Mouse (Mus musculus): ENCODE measurements at regions not wholly inside any gene's neighbourhood (a gene's known extent, or its start where the extent isn't known, plus 50 kb on each side); places are given as distances from the start of the nearest gene placed in this dataset.

DNA sequence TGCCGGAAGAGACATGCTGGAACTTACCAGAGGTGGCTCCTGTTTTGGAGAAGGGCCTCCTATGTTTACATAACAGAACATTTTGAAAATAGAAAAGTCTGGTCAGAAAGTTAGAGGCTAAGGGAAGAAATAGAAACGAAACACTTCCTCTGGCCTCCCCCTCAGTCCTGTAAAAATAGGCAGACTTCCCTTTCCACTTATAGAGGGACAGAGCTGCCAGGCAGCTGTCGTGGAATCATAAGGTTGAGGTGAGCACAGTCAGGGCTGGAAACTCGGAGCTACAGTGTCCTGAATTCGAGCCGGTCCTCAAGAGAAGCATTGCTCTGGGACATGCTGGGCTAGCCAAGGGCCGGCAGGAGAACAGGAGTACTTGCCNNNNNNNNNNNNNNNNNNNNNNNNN lies 94.0 kb upstream of the Egr2 start:
- Histone ChIP-seq H3K27me3 (no peaks in the 10 kb centered on the region), H3K4me2 (no peak overlapping the region), H3K9me3 (no peaks in the 10 kb centered on the region), H3K4me1 (replicated peaks) (no peaks in the 10 kb centered on the region), H3K9ac (no peak overlapping the region), H3K36me3 (no peaks in the 10 kb centered on the region), H3K4me3 (no peak overlapping the region), H3K27ac (no peak overlapping the region)
- WGBS: 75% methylated on average over 7 of the region's 7 CpGs
- ATAC-seq (ENCODE audit: low FRiP score): no peak

DNA sequence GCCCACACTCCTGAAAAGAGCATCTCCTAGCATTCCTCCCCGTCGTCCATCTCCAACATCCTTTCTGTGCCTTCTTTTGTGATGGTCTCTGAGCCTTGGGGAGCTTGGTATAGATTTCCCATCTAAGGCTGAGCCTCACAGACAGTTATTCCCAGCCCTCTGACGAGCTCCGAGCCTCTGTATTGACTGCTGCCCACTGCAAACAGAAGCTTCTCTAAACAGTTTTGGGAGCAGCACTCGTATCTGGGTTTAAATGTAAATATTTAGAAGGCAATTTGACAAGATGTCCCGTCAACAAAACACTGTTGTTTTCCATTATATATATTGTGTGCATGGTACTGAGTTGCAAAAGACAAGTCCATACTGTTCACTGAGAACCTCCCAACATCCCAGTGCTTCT lies 86.4 kb upstream of the Egr2 start:
- Histone ChIP-seq H3K9ac (no peak overlapping the region), H3K27ac (no peak overlapping the region), H3K4me3 (no peak overlapping the region), H3K27me3 (no peaks in the 10 kb centered on the region), H3K36me3 (no peaks in the 10 kb centered on the region), H3K4me2 (no peak overlapping the region), H3K9me3 (no peaks in the 10 kb centered on the region), H3K4me1 (replicated peaks) (no peaks in the 10 kb centered on the region)
- ATAC-seq (ENCODE audit: low FRiP score): no peak
- WGBS: 85% methylated on average over 6 of the region's 6 CpGs

DNA sequence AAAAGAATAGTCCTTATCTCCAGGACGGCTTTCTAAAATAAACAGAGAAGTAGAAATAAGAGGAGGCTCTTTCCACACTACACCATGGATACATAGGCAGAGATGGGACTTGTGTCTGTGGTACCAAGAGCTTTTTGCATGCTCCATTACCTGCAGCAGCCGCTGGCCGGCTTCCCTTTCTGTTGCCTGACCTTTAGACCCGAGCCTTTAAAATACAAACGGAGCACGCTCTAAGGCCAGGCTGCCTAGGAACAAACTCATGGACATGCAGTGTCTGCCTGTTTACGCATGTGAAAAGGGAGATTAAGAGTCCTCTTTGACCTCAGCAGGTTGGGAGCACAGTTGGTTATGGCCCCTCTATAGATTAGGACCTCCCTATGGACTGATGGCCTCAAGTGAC lies 81.1 kb upstream of the Egr2 start:
- H3K27me3 ChIP-seq: no peaks in the 10 kb centered on the region
- ATAC-seq (ENCODE audit: low FRiP score): no peak
- no peaks in the 10 kb centered on the region for H3K9me3 ChIP-seq
- no peaks in the 10 kb centered on the region for H3K36me3 ChIP-seq
- no peak overlapping the region for H3K27ac ChIP-seq
- H3K4me1 ChIP-seq (replicated peaks): peaks cover 5% of the 10 kb centered on the region
- no peak overlapping the region for H3K9ac ChIP-seq
- no peak overlapping the region for H3K4me2 ChIP-seq
- WGBS: 19% methylated on average over 7 of the region's 7 CpGs
- no peak overlapping the region for H3K4me3 ChIP-seq

DNA sequence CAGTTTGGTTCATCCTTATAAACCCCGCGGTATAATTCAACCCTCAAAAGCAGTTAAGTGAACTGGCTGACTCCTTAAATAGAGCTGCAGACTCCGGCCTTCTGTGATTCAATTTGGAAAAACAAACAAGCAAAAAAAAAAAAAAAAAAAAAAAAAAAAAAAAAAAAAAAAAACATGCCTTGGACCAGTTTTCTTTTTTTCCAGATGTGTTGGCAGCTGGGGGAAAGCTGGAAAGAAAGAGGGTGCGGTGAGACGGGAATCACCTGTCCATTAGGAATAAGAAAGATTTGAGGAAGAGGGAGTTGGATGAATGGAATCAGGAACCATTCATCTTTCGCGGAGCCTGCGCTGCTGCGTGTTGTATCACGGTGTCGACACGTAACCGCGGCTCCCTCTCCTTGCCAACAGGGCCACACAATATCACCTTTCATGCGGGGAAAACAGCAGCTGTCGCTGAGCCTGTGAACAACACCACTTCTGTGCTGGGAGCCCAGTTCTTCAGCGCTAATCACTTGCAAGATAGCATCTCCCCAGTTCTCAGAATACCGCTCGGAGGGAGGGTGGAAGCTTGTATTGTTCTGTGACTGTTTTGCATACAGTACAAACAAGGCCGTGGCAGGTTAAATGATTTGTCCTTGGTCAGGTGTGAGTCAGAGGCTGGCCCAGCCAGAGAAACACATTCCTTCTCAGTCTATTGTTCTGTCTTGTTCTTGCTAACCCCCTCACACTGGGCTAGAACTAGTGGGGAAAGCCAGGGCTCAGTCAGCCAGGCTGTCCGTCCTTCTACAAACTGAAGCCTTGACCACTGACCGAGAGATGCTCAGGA lies 76.6 kb upstream of the Egr2 start:
- Histone ChIP-seq H3K9ac (no peak overlapping the region), H3K4me3 (no peak overlapping the region), H3K27ac (no peak overlapping the region), H3K9me3 (no peaks in the 10 kb centered on the region), H3K4me2 (peak overlapping the region; percentile 35), H3K4me1 (replicated peaks) (peaks cover 5% of the 10 kb centered on the region), H3K36me3 (no peaks in the 10 kb centered on the region), H3K27me3 (no peaks in the 10 kb centered on the region)
- no peak for ATAC-seq (ENCODE audit: low FRiP score)
- WGBS: 34% methylated on average over 22 of the region's 22 CpGs

DNA sequence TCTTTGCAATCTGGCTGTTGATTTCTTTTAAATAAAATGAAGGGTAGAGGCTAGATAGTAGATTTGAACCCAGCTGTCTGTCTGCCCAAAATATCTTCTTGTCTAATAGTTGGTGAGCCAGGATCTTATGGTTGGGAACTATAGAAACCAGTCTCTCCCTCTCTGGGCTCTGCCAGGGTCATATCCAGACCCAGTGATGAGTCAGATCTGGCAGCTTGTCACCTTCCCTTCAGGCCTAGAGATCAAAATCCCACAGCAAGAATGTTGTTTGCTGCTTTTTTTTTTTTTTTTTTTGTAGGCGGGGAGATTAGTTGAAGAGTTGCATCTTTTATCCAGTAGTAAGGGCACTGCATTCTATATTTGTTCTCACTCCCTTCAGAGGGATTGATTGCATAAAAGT lies 74.0 kb upstream of the Egr2 start:
- WGBS: 89% methylated on average over 1 of the region's 1 CpGs
- Histone ChIP-seq H3K9me3 (no peaks in the 10 kb centered on the region), H3K4me2 (no peak overlapping the region), H3K27ac (no peak overlapping the region), H3K36me3 (no peaks in the 10 kb centered on the region), H3K27me3 (no peaks in the 10 kb centered on the region), H3K9ac (no peak overlapping the region), H3K4me3 (no peak overlapping the region), H3K4me1 (replicated peaks) (peaks cover 5% of the 10 kb centered on the region)
- no peak for ATAC-seq (ENCODE audit: low FRiP score)

DNA sequence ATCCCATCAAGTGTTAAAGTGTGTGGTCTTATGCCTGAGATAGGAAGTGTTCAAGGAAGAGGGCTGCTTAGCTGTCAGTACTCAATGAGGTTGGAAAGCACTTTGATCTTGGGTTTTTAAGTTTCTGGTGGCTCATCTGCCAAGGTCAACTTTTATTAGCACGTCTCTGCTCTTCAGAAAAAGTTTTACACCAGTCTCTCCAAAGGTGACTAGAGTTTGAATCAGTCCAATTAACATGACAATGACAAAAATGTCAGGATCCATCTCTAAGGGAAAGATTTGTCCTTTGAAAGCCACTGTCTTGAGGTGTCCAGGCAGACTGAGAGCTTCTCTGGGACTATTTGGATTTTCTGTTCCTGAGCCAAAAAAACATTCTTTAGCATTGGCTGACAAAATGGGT lies 73.4 kb upstream of the Egr2 start:
- 51% methylated on average over 1 of the region's 1 CpGs for WGBS
- no peak overlapping the region for H3K4me3 ChIP-seq
- no peaks in the 10 kb centered on the region for H3K9me3 ChIP-seq
- no peak overlapping the region for H3K9ac ChIP-seq
- peaks cover 5% of the 10 kb centered on the region for H3K4me1 ChIP-seq (replicated peaks)
- H3K36me3 ChIP-seq: no peaks in the 10 kb centered on the region
- H3K4me2 ChIP-seq: no peak overlapping the region
- no peak overlapping the region for H3K27ac ChIP-seq
- no peak for ATAC-seq (ENCODE audit: low FRiP score)
- H3K27me3 ChIP-seq: no peaks in the 10 kb centered on the region

DNA sequence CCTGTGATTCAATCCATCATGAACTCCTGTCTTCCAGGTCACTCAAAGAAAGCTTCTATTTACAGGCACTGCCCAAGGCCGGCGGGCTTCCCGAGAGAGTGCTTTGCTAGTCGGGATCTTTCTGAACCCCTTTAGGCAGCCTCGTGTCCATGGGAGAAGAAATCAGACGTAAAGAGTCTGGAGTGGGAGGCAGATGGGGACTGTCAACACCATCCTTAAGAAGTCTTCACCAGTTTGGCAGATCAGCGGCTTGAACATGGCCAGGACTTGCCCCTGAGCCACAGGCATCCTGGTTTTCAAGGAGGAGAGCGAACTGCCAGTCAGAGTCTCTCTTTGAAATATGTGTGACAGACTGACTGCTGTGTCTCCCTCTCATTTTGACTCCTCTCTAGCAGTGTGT lies 66.6 kb upstream of the Egr2 start:
- ATAC-seq (ENCODE audit: low FRiP score): no peak
- no peaks in the 10 kb centered on the region for H3K9me3 ChIP-seq
- H3K36me3 ChIP-seq: no peaks in the 10 kb centered on the region
- H3K4me1 ChIP-seq (replicated peaks): peaks cover 9% of the 10 kb centered on the region; the same call in 1 of the 2 replicates
- H3K4me3 ChIP-seq: no peak overlapping the region
- H3K9ac ChIP-seq: no peak overlapping the region
- peak overlapping the region; percentile 8; the same call in 1 of the 2 replicates for H3K4me2 ChIP-seq
- no peaks in the 10 kb centered on the region for H3K27me3 ChIP-seq
- WGBS: 26% methylated on average over 8 of the region's 8 CpGs
- H3K27ac ChIP-seq: no peak overlapping the region

DNA sequence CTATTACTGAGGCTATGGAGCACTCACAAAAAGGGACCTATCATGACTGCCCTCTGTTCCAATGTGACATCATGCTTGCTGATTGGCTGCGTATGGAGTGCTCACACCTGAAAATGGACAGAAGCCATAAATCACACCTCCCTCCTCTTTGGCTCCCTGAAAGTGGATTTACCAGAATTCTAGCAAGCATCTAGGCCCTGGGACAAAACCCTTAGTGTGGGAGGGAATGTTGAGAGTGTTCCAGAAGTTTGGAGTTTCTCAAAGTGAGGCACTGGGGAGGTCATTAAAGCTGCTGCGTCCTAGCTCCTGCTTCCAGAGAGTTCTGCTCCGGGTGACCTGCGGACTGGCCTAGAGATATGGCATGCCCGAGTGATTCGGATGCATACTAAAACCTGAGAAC lies 62.3 kb upstream of the Egr2 start:
- Histone ChIP-seq H3K4me2 (no peak overlapping the region), H3K9ac (no peak overlapping the region), H3K27me3 (no peaks in the 10 kb centered on the region), H3K4me3 (no peak overlapping the region), H3K4me1 (replicated peaks) (peaks cover 9% of the 10 kb centered on the region; the same call in 1 of the 2 replicates), H3K27ac (no peak overlapping the region), H3K9me3 (no peaks in the 10 kb centered on the region), H3K36me3 (no peaks in the 10 kb centered on the region)
- WGBS: 90% methylated on average over 6 of the region's 6 CpGs
- no peak for ATAC-seq (ENCODE audit: low FRiP score)

DNA sequence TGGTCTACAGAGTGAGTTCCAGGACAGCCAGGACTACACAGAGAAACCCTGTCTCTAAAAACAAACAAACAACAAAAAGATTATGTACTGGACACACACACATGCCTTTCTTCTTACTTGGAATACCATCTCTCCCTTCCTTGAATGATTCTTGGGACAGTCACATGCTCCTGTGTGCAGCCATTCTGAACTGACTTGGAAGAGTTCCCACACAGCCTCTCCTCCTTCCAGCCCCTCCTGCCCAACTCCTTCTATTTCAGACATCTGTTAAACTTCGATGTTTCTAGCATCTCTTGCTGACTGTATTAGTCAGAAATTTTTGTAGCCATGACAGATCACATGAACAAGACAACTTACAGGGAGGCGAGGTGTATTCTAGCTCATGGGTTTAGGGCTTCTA lies 60.9 kb upstream of the Egr2 start:
- no peak overlapping the region for H3K4me2 ChIP-seq
- no peak overlapping the region for H3K27ac ChIP-seq
- no peaks in the 10 kb centered on the region for H3K4me1 ChIP-seq (replicated peaks)
- no peaks in the 10 kb centered on the region for H3K27me3 ChIP-seq
- H3K36me3 ChIP-seq: no peaks in the 10 kb centered on the region
- H3K4me3 ChIP-seq: no peak overlapping the region
- no peak overlapping the region for H3K9ac ChIP-seq
- no peak for ATAC-seq (ENCODE audit: low FRiP score)
- 88% methylated on average over 2 of the region's 2 CpGs for WGBS
- H3K9me3 ChIP-seq: no peaks in the 10 kb centered on the region

DNA sequence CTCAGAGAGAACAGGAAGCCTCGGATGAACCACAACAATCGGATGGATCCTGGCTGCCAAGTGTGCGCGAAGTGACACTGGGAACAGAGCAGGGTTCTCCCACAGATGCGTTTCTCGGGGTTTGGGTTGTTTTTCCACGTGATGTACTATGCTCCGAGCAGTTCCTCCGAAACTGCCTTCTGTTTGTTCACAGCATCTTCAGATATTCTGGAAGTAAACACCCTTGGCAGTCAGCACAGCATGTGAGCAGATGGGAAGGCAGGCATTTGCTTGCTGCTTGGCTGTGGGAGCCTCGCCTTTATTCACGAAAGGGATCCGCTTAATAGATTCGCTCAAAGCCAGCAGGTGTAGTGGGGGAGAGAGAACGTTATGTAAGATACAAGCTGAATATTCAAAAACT lies 53.0 kb upstream of the Egr2 start:
- no peak overlapping the region for H3K27ac ChIP-seq
- no peak overlapping the region for H3K4me2 ChIP-seq
- 0 out of 2 replicates have a peak, but pooled peaks cover 6% of the 10 kb centered on the region for H3K9me3 ChIP-seq
- no peak overlapping the region for H3K9ac ChIP-seq
- WGBS: 66% methylated on average over 14 of the region's 14 CpGs
- ATAC-seq (ENCODE audit: low FRiP score): no peak
- H3K27me3 ChIP-seq: no peaks in the 10 kb centered on the region
- H3K4me1 ChIP-seq (replicated peaks): no peaks in the 10 kb centered on the region
- H3K4me3 ChIP-seq: no peak overlapping the region
- H3K36me3 ChIP-seq: no peaks in the 10 kb centered on the region

DNA sequence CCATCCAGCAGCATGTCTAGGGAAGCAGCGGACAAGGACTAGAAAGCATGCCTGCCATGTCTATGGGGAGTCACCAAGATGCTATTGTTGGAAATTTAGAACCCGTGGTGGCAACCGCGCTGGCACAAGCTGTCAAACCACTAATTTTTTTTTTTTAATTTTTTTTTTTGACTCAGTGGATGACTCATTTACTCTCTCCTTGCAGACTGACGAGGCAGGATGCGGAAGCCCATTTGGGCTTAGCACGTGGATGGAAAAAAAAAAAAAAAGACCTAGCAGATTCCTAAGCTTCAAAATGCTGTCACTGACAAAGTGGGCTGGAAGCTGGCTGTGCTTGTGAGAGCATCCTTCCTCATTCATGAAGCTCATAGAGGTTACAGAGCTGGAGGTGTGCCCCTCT lies 51.9 kb upstream of the Egr2 start:
- H3K27ac ChIP-seq: no peak overlapping the region
- no peak for ATAC-seq (ENCODE audit: low FRiP score)
- H3K36me3 ChIP-seq: no peaks in the 10 kb centered on the region
- H3K9ac ChIP-seq: no peak overlapping the region
- H3K4me2 ChIP-seq: no peak overlapping the region
- no peak overlapping the region for H3K4me3 ChIP-seq
- no peaks in the 10 kb centered on the region for H3K4me1 ChIP-seq (replicated peaks)
- H3K27me3 ChIP-seq: no peaks in the 10 kb centered on the region
- H3K9me3 ChIP-seq: 0 out of 2 replicates have a peak, but pooled peaks cover 6% of the 10 kb centered on the region
- WGBS: 87% methylated on average over 7 of the region's 7 CpGs

DNA sequence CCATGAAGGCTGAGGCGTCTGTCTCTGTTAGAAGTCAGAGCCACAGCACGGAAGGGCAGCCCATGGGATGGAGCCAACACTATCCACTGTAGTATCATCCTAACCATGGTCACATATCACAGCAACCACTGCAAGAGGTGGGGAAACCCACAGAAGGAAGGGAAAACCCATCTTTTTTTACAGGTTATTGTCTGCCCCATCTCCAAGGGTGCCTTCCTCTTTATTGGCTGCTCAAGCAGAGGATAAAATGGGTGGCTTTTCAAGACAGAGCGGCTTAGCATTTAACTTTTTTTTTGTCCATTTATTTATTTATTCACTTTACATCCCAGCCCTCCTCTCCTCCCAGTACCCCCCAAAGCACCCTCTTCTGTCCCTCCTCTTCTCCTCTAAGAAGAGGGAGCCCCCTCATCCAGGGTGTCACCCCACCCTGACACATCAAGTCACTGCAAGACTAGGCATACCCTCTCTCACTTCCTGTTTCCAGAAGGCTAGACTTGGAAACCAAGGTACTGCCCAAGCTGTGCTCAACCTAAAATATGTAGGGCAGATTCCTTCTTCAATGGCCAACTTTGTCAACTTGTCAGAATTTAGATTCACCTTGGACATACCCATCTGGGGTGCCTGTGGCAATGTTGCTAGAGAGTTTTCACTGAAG lies 51.1 kb upstream of the Egr2 start:
- Histone ChIP-seq H3K9me3 (0 out of 2 replicates have a peak, but pooled peaks cover 6% of the 10 kb centered on the region), H3K4me3 (no peak overlapping the region), H3K4me2 (no peak overlapping the region), H3K27me3 (no peaks in the 10 kb centered on the region), H3K27ac (no peak overlapping the region), H3K36me3 (no peaks in the 10 kb centered on the region), H3K4me1 (replicated peaks) (no peaks in the 10 kb centered on the region), H3K9ac (no peak overlapping the region)
- 82% methylated on average over 3 of the region's 3 CpGs for WGBS
- no peak for ATAC-seq (ENCODE audit: low FRiP score)

All from hindbrain, embryonic 13.5 days (tissue).